In the genomic region with DNA sequence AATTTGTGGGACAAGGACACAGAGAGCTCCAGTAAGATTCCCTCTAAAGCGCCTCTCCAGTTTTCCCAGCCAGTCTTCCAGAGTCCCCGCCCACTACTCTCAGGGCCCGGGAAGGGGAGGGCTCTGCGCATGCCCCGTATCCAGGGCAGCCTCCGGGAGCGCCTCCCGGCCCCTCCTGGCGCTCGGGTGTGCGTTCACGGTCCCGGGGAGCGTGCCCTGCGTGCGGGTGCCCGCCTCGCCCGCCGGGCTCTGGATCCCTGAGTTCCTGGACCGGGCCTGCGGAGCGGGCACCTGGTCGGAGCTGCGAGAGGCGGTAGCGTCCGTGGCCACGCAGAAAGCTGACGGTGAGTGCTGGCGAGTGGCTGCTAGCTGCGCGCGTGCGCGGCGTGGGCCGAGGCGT, we compare ENCODE assay signal across 8 mouse cellular contexts. TPM values are rescaled to one million over a fixed set of nuclear protein-coding genes. Genes with fewer than 3 reads are reported as not detected.
DNase-seq lines count a peak whose midpoint lies in the region; ATAC-seq lines count a peak whose summit lies in the region.

Gene Btbd3, plus strand, starts transcription at position 155 of the 400 bp plus-strand sequence.

- WGBS in hindbrain, embryonic 10.5 days = under 1% methylated on average over 39 of the region's 39 CpGs
- WGBS in lung, embryonic 16.5 days = 0% methylated on average over 39 of the region's 39 CpGs

- peak; percentile 96 for DNase-seq in Muller cell, postnatal 12 days (ENCODE audit: inconsistent ontology term)
- DNase-seq in cerebellum, adult 9-10 months = peak; percentile 98
- DNase-seq in frontal cortex, postnatal 10 days (ENCODE audit: low spot score in 2 of 2) = peak; percentile 87 to 90
- DNase-seq in hindbrain, embryonic 10.5 days (ENCODE audit: low spot score) = peak; percentile 93
- peak; percentile 88 to 95 for DNase-seq in layer of hippocampus, postnatal 10 days (ENCODE audit: low spot score in 2 of 2)
- DNase-seq in ovary, postnatal 36 days (ENCODE audit: low spot score) = peak; percentile 95
- DNase-seq in thymus, postnatal 36 days = peak; percentile 60 to 66

- peak within 1 kb of the TSS; percentile 50 for H3K4me2 ChIP-seq in lung, embryonic 16.5 days (ENCODE audit: low read depth, low read length)

- peak within 1 kb of the TSS; percentile 77 for H3K4me3 ChIP-seq in hindbrain, embryonic 10.5 days
- H3K4me3 ChIP-seq in lung, embryonic 16.5 days (ENCODE audit: low read length) = peak within 1 kb of the TSS; percentile 95

- no peaks in the 10 kb centered on the region for H3K9me3 ChIP-seq in hindbrain, embryonic 10.5 days
- H3K9me3 ChIP-seq in lung, embryonic 16.5 days (ENCODE audit: control insufficient read depth, low read length) = no peaks in the 10 kb centered on the region

- peak within 1 kb of the TSS; percentile 98 for H3K9ac ChIP-seq in lung, embryonic 16.5 days (ENCODE audit: low read length)

- peaks cover 30% of the 10 kb centered on the region for H3K4me1 ChIP-seq in hindbrain, embryonic 10.5 days (replicated peaks)
- peaks cover 32% of the 10 kb centered on the region for H3K4me1 ChIP-seq in lung, embryonic 16.5 days (replicated peaks; ENCODE audit: control insufficient read depth, insufficient read depth, low read length)

- H3K27ac ChIP-seq in hindbrain, embryonic 10.5 days = peak within 1 kb of the TSS; percentile 99
- H3K27ac ChIP-seq in lung, embryonic 16.5 days (ENCODE audit: low read length) = peak within 1 kb of the TSS; percentile 97

- H3K36me3 ChIP-seq in hindbrain, embryonic 10.5 days = no peaks in the 10 kb centered on the region
- H3K36me3 ChIP-seq in lung, embryonic 16.5 days (ENCODE audit: control insufficient read depth, insufficient read depth, low read length) = no peaks in the 10 kb centered on the region

- no peaks in the 10 kb centered on the region for H3K27me3 ChIP-seq in hindbrain, embryonic 10.5 days (ENCODE audit: insufficient read depth, poor library complexity, severe bottlenecking)
- H3K27me3 ChIP-seq in lung, embryonic 16.5 days (ENCODE audit: control insufficient read depth, insufficient read depth, low read depth, low read length) = no peaks in the 10 kb centered on the region

- peak; percentile 99 for ATAC-seq in lung, embryonic 16.5 days (ENCODE audit: low read depth)

RNA-seq across cellular contexts. Expression of gene Btbd3, which starts in this region (rescaled TPM):
- polyA plus RNA-seq in hindbrain, embryonic 10.5 days (2016; fragmentation: Nextera tagmentation; extraction: Ambion mirVana) = 13.8 and 18.3 TPM in 2 replicates
- total RNA-seq in layer of hippocampus, postnatal 10 days (2021) = 100 to 1,000 TPM; 105 to 108 TPM
- polyA plus RNA-seq in lung, embryonic 16.5 days (2015; fragmentation: Nextera tagmentation; extraction: Ambion mirVana) = 52.8 and 54.3 TPM in 2 replicates

Comparison
In these comparisons a context has a peak if more than half of its experiments do, and no peak if none do; other contexts are left out.
1. Peak in every context shown above with its lines: DNase-seq, ATAC-seq, H3K4me3 ChIP-seq and H3K27ac ChIP-seq.